Mouse (Mus musculus): Measurements from ENCODE around the gene Tm7sf2. TPM values are rescaled to one million over a fixed set of nuclear protein-coding genes. Genes with fewer than 3 reads are reported as not detected.

Gene Tm7sf2
- total RNA-seq, 1 experiment: 14.0 TPM

GRCm38 (mm10) chr19:6084478-6085248 lies 16.5 kb upstream of the Tm7sf2 start, which contains the start of the genes Zfpl1 and Cdca5:
Gene Zfpl1 (minus strand): TSS chr19:6084956.
Gene Cdca5 (plus strand): TSS chr19:6084983.
- peaks cover 7 to 19% of the 10 kb centered on the region in 2 experiments; a peak in 3 of 4 replicates for H3K4me1 ChIP-seq (ENCODE audit: control insufficient read depth in 2 of 2, insufficient read depth in 2 of 2, low read length in 2 of 2, poor library complexity in 1 of 2)
- H3K9me3 ChIP-seq (ENCODE audit: control insufficient read depth, insufficient read depth, low read depth, low read length): no peaks in the 10 kb centered on the region
- DNase-seq (ENCODE audit: low read depth, low spot score): peak; percentile 96
- peak within 1 kb of the TSS; percentile 89 to 91 for H3K4me3 ChIP-seq (ENCODE audit: insufficient read depth in 1 of 2, low read depth in 1 of 2, low read length in 2 of 2, poor library complexity in 1 of 2, severe bottlenecking in 1 of 2)
- H3K9ac ChIP-seq (ENCODE audit: insufficient read depth, low read depth, low read length, poor library complexity, severe bottlenecking): peak within 1 kb of the TSS; percentile 97
- peak within 1 kb of the TSS; percentile 96 for H3K27ac ChIP-seq (ENCODE audit: insufficient read depth, low read depth, low read length, poor library complexity, severe bottlenecking)
- peaks cover 53% of the 10 kb centered on the region for H3K36me3 ChIP-seq (ENCODE audit: control insufficient read depth, insufficient read depth, low read length, poor library complexity, severe bottlenecking)
- in situ Hi-C loops (cut with MboI; ENCODE audit: low sequenced_read_pairs in 2 of 2, unreplicated experiment in 2 of 2): no loop called here
- no peak for TF ChIP-seq ZNF384 (IDR thresholded peaks at IDR 0.05; ENCODE audit: low read depth, low read length)
- TF ChIP-seq HCFC1 (IDR thresholded peaks at IDR 0.05; ENCODE audit: borderline replicate concordance, insufficient read depth, low read length): peak; percentile 94
- TF ChIP-seq MAFK (IDR thresholded peaks at IDR 0.05; ENCODE audit: insufficient read depth, low read depth, low read length): peak; percentile 48; the same call in 1 of the 2 replicates
- no peak for TF ChIP-seq ZC3H11A (IDR thresholded peaks at IDR 0.05; ENCODE audit: borderline replicate concordance, low read depth, low read length)
- TF ChIP-seq CHD2 (IDR thresholded peaks at IDR 0.05; ENCODE audit: low read depth, low read length): peak; percentile 67; the same call in 1 of the 2 replicates

- no peak for TF ChIP-seq ZNF384 (IDR thresholded peaks at IDR 0.05; ENCODE audit: low read depth, low read length)
- no peak for TF ChIP-seq HCFC1 (IDR thresholded peaks at IDR 0.05; ENCODE audit: borderline replicate concordance, insufficient read depth, low read length)
- no peak for TF ChIP-seq ZC3H11A (IDR thresholded peaks at IDR 0.05; ENCODE audit: borderline replicate concordance, low read depth, low read length)
- no peak for TF ChIP-seq CHD2 (IDR thresholded peaks at IDR 0.05; ENCODE audit: low read depth, low read length)
- no peak for TF ChIP-seq MAFK (IDR thresholded peaks at IDR 0.05; ENCODE audit: insufficient read depth, low read depth, low read length)
- Histone ChIP-seq H3K27ac (ENCODE audit: insufficient read depth, low read depth, low read length, poor library complexity, severe bottlenecking) (no peak within 1 kb of the TSS), H3K9ac (ENCODE audit: insufficient read depth, low read depth, low read length, poor library complexity, severe bottlenecking) (no peak within 1 kb of the TSS), H3K9me3 (ENCODE audit: control insufficient read depth, insufficient read depth, low read depth, low read length) (no peaks in the 10 kb centered on the region), H3K36me3 (ENCODE audit: control insufficient read depth, insufficient read depth, low read length, poor library complexity, severe bottlenecking) (peaks cover 32% of the 10 kb centered on the region), H3K4me3 (ENCODE audit: insufficient read depth in 1 of 2, low read depth in 1 of 2, low read length in 2 of 2, poor library complexity in 1 of 2, severe bottlenecking in 1 of 2) (no peak within 1 kb of the TSS), H3K4me1 (ENCODE audit: control insufficient read depth in 2 of 2, insufficient read depth in 2 of 2, low read length in 2 of 2, poor library complexity in 1 of 2) (peaks cover 5 to 9% of the 10 kb centered on the region in 2 experiments; a peak in 3 of 4 replicates)
- in situ Hi-C loops (cut with MboI; ENCODE audit: low sequenced_read_pairs in 2 of 2, unreplicated experiment in 2 of 2): no loop called here
- no peak for DNase-seq (ENCODE audit: low read depth, low spot score)
Observed at GRCm38 (mm10) chr19:6082156-6082555, 14.0 kb upstream of the Tm7sf2 start, which contains the start of gene Gm28374. Gene Gm28374 (minus strand): TSS chr19:6082256.

- no peak within 1 kb of the TSS for H3K4me3 ChIP-seq (ENCODE audit: insufficient read depth in 1 of 2, low read depth in 1 of 2, low read length in 2 of 2, poor library complexity in 1 of 2, severe bottlenecking in 1 of 2)
- TF ChIP-seq CHD2 (IDR thresholded peaks at IDR 0.05; ENCODE audit: low read depth, low read length): no peak
- TF ChIP-seq ZC3H11A (IDR thresholded peaks at IDR 0.05; ENCODE audit: borderline replicate concordance, low read depth, low read length): no peak
- TF ChIP-seq HCFC1 (IDR thresholded peaks at IDR 0.05; ENCODE audit: borderline replicate concordance, insufficient read depth, low read length): no peak
- H3K4me1 ChIP-seq (ENCODE audit: control insufficient read depth in 2 of 2, insufficient read depth in 2 of 2, low read length in 2 of 2, poor library complexity in 1 of 2): peaks cover 1 to 5% of the 10 kb centered on the region in 2 experiments; a peak in 1 of 4 replicates
- in situ Hi-C loops (cut with MboI; ENCODE audit: low sequenced_read_pairs in 2 of 2, unreplicated experiment in 2 of 2): no loop called here
- H3K27ac ChIP-seq (ENCODE audit: insufficient read depth, low read depth, low read length, poor library complexity, severe bottlenecking): no peak within 1 kb of the TSS
- H3K9me3 ChIP-seq (ENCODE audit: control insufficient read depth, insufficient read depth, low read depth, low read length): no peaks in the 10 kb centered on the region
- no peak for DNase-seq (ENCODE audit: low read depth, low spot score)
- no peak within 1 kb of the TSS for H3K9ac ChIP-seq (ENCODE audit: insufficient read depth, low read depth, low read length, poor library complexity, severe bottlenecking)
- H3K36me3 ChIP-seq (ENCODE audit: control insufficient read depth, insufficient read depth, low read length, poor library complexity, severe bottlenecking): peaks cover 18% of the 10 kb centered on the region
Observed at GRCm38 (mm10) chr19:6079983-6080480, 11.9 kb upstream of the Tm7sf2 start, which contains the start of gene Tmem262. Gene Tmem262 (plus strand): TSS chr19:6080033.

- Histone ChIP-seq H3K4me3 (ENCODE audit: insufficient read depth in 1 of 2, low read depth in 1 of 2, low read length in 2 of 2, poor library complexity in 1 of 2, severe bottlenecking in 1 of 2) (peak within 1 kb of the TSS; percentile 95 to 99), H3K9ac (ENCODE audit: insufficient read depth, low read depth, low read length, poor library complexity, severe bottlenecking) (peak within 1 kb of the TSS; percentile 98), H3K36me3 (ENCODE audit: control insufficient read depth, insufficient read depth, low read length, poor library complexity, severe bottlenecking) (peaks cover 11% of the 10 kb centered on the region; the same call in 1 of the 2 replicates), H3K27ac (ENCODE audit: insufficient read depth, low read depth, low read length, poor library complexity, severe bottlenecking) (peak within 1 kb of the TSS; percentile 93), H3K4me1 (ENCODE audit: control insufficient read depth in 2 of 2, insufficient read depth in 2 of 2, low read length in 2 of 2, poor library complexity in 1 of 2) (peaks cover 1 to 2% of the 10 kb centered on the region in 2 experiments; a peak in 1 of 4 replicates), H3K9me3 (ENCODE audit: control insufficient read depth, insufficient read depth, low read depth, low read length) (no peaks in the 10 kb centered on the region)
- DNase-seq (ENCODE audit: low read depth, low spot score): peak; percentile 91
- in situ Hi-C loops (cut with MboI; ENCODE audit: low sequenced_read_pairs in 2 of 2, unreplicated experiment in 2 of 2): no loop called here
- TF ChIP-seq ZNF384 (IDR thresholded peaks at IDR 0.05; ENCODE audit: low read depth, low read length) (peak; percentile 53; the same call in 1 of the 2 replicates), HCFC1 (IDR thresholded peaks at IDR 0.05; ENCODE audit: borderline replicate concordance, insufficient read depth, low read length) (peak; percentile 89), ZC3H11A (IDR thresholded peaks at IDR 0.05; ENCODE audit: borderline replicate concordance, low read depth, low read length) (no peak), CHD2 (IDR thresholded peaks at IDR 0.05; ENCODE audit: low read depth, low read length) (peak; percentile 87), MAFK (IDR thresholded peaks at IDR 0.05; ENCODE audit: insufficient read depth, low read depth, low read length) (no peak)
Observed at GRCm38 (mm10) chr19:6076564-6077393, 8.6 kb upstream of the Tm7sf2 start, which contains the start of gene Vps51. Gene Vps51 (minus strand): TSS chr19:6077231.

All from ES-E14 (cell line).